Mouse (Mus musculus) spleen, adult 2 months (tissue): ENCODE measurements at regions not wholly inside any gene's neighbourhood (a gene's known extent, or its start where the extent isn't known, plus 50 kb on each side); places are given as distances from the start of the nearest gene placed in this dataset.
"Not testable (repeated sequence)": the region's sequence is repeated elsewhere in the genome, so short reads cannot be mapped to it uniquely, and the experiment has no call there.

Experiments
- DNase-seq, 2 experiments: peaks; one replicate each; pipeline versions ENCODE4 v3.0.0 to v3.0.0-alpha.2; 2012 to 2021; ENCODE audit warnings: low spot score in 2 of 2, low read depth in 1 of 2
- H3K27ac ChIP-seq: fragments of 200-500 bp; 2 replicates; pipeline ENCODE4 v1.5.1; 2012; ENCODE audit warnings: low read length, inconsistent platforms; ENCODE audit not compliant: insufficient read depth
- H3K27me3 ChIP-seq: fragments of 200-500 bp; 2 replicates; pipeline ENCODE4 v1.6.1; 2012; ENCODE audit warnings: mild to moderate bottlenecking, moderate library complexity, low read length, inconsistent platforms; ENCODE audit not compliant: control insufficient read depth, insufficient read depth
- H3K36me3 ChIP-seq: fragments of 200-500 bp; 2 replicates; pipeline ENCODE4 v1.6.1; 2012; ENCODE audit warnings: mild to moderate bottlenecking, low read length, inconsistent platforms; ENCODE audit not compliant: control insufficient read depth, insufficient read depth
- H3K4me1 ChIP-seq: fragments of 200-500 bp; 2 replicates; pipeline ENCODE4 v1.6.1; 2011; ENCODE audit warnings: inconsistent platforms; ENCODE audit not compliant: control insufficient read depth, insufficient read depth, insufficient read length
- H3K4me3 ChIP-seq: fragments of 200-500 bp; 2 replicates; pipeline ENCODE4 v1.5.1; 2011; ENCODE audit warnings: mild to moderate bottlenecking, inconsistent platforms; ENCODE audit not compliant: insufficient read depth, insufficient read length; ENCODE audit errors: extremely low read depth
- CTCF ChIP-seq: fragments of 200-500 bp; IDR thresholded peaks from 2 replicates; pipeline ENCODE4 v1.5.1; 2011; ENCODE audit warnings: mild to moderate bottlenecking, inconsistent platforms; ENCODE audit not compliant: insufficient read depth, insufficient read length, insufficient replicate concordance; ENCODE audit errors: extremely low read depth
- POLR2A ChIP-seq: fragments of 200-500 bp; IDR thresholded peaks from 2 replicates; pipeline ENCODE4 v1.6.1; 2011; ENCODE audit warnings: low read depth, low read length, inconsistent platforms
- WGBS: fragments of 180-500 bp; shearing (Covaris S2); methylation state at CpG from one replicate; pipeline ENCODE4 v1.1.7; 2018; 5-methylcytosine and 5-hydroxymethylcytosine counted together

DNA sequence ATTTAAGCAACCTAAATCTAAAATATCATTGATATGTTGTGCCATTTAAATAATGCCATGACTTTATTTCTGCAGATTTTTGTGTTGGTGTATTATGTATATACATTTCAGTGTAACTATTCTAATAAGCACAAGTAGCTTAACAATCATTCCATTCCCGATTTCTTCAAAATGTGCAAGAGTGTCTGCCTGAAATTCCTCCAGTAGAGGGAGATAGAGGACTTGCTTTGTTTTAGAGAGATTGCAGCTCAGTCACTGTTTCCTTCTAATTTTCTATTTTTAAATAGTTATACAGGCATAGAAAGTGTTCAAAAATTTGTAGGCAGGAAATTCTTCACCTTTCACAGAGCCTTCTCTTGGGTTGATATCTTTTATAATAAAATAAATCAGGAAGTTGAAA lies 498.0 kb upstream of the Tacstd2 start:
- 18% methylated on average over 1 of the region's 1 CpGs for WGBS
- not testable (repeated sequence) for H3K4me3 ChIP-seq, H3K27ac ChIP-seq, H3K4me1 ChIP-seq, H3K27me3 ChIP-seq, H3K36me3 ChIP-seq, DNase-seq

DNA sequence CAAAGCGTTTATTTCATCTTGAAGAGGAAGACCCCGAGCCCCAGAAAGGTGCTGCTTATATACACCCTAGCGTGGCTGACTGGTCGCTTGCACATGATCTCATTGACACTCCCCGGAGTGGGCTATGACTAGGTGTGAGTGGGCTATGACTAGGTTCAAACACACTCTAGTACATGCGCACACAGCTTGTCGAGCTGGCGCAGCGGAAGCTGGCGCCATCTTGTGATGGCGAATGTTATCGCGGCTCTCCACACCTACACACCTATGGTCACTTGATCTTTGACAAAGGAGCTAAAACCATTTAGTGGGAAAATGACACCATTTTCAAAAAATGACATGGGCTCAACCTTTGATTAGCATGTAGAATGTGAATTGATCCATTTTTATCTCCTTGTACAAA lies 495.1 kb upstream of the Tacstd2 start:
- Histone ChIP-seq H3K4me1 (no peaks in the 10 kb centered on the region), H3K36me3 (no peaks in the 10 kb centered on the region), H3K27ac (no peak overlapping the region), H3K27me3 (no peaks in the 10 kb centered on the region), H3K4me3 (no peak overlapping the region)
- WGBS = 51% methylated on average over 13 of the region's 13 CpGs
- DNase-seq = no peak
- TF ChIP-seq CTCF = peak; percentile 14; the same call in 1 of the 2 replicates
- TF ChIP-seq POLR2A = no peak
